Mouse (Mus musculus): ENCODE measurements at regions not wholly inside any gene's neighbourhood (a gene's known extent, or its start where the extent isn't known, plus 50 kb on each side); places are given as distances from the start of the nearest gene placed in this dataset.

DNA sequence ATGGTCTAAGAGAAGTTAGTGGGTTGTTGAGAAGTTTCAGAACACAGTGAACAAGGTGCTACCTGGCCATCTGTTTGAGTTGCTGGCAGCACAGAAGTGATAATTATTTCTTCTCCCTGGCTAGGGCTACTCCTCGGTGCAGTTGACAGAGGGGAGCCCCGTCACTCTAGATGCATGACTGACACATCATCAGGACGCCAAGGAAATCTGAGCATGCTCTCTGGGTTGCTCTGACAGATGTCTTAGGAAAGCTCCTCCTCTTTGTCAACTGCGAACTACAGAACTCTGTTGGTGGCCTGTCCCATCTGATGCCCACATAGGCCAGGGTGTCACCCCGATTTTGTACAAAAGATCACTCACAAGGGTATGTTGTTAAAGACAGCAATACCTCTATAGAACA is 278.7 kb downstream of the Cog6 start:
- 85% methylated on average over 5 of the region's 5 CpGs for WGBS
- Histone ChIP-seq H3K4me1 (ENCODE audit: control insufficient read depth, insufficient read depth, low read length) (no peaks in the 10 kb centered on the region; the same call in 1 of the 2 replicates), H3K27me3 (replicated peaks; ENCODE audit: control insufficient read depth, insufficient read depth, low read length) (no peaks in the 10 kb centered on the region), H3K36me3 (ENCODE audit: control insufficient read depth, insufficient read depth, low read length) (no peaks in the 10 kb centered on the region), H3K27ac (ENCODE audit: insufficient read depth, low read depth, low read length) (no peak overlapping the region), H3K4me3 (ENCODE audit: insufficient read depth, low read depth, low read length) (no peak overlapping the region)
- TF ChIP-seq POLR2A (IDR thresholded peaks at IDR 0.05; ENCODE audit: low read depth, low read length) (no peak), CTCF (conservative IDR thresholded peaks at IDR 0.05; ENCODE audit: insufficient read depth, insufficient read length, low read depth, low read length) (no peak)
- DNase-seq = no peak

DNA sequence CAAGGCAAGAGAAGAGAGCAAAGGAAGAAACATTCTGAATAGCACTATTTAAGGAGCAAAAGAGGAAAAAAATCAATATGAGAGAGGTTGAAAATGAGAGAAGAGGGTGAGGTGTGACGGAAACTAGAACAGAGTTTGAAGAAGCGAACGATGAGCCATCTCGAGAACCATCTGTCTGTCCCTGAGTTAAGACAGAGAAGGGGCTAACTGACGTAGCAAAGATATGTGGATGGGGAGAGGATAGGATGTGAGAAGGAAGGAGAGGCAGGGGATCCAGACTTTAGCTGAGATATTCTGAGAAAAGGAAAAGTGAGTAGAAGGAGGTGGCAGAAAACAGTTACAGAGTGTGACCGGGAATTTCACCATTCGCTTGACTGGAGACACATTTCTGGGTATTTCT is 281.1 kb downstream of the Cog6 start:
- no peaks in the 10 kb centered on the region for H3K27me3 ChIP-seq (replicated peaks; ENCODE audit: control insufficient read depth, insufficient read depth, low read length)
- no peak overlapping the region for H3K4me3 ChIP-seq (ENCODE audit: insufficient read depth, low read depth, low read length)
- DNase-seq = no peak
- WGBS = 96% methylated on average over 7 of the region's 7 CpGs
- TF ChIP-seq POLR2A (IDR thresholded peaks at IDR 0.05; ENCODE audit: low read depth, low read length) = no peak
- no peak for TF ChIP-seq CTCF (conservative IDR thresholded peaks at IDR 0.05; ENCODE audit: insufficient read depth, insufficient read length, low read depth, low read length)
- no peak overlapping the region for H3K27ac ChIP-seq (ENCODE audit: insufficient read depth, low read depth, low read length)
- H3K4me1 ChIP-seq (ENCODE audit: control insufficient read depth, insufficient read depth, low read length) = no peaks in the 10 kb centered on the region
- H3K36me3 ChIP-seq (ENCODE audit: control insufficient read depth, insufficient read depth, low read length) = no peaks in the 10 kb centered on the region

DNA sequence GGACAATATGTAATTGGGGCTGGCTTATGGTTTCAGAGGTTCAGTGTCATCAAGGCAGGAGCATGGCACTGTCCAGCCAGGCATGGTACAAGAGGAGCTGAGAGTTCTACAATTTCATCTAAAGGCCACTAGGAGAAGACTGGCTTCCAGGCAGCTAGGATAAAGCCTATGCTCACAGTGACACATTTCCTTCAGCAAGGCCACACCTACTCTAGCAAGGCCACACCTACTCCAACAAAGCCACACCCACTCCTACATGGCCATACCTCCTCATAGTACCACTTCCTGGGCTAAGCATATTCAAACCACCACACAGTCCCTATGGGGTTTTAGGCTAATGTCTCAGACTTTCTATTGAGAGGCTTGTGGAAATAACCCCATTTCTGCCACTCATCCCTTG is 285.1 kb downstream of the Cog6 start:
- no peaks in the 10 kb centered on the region for H3K27me3 ChIP-seq (replicated peaks; ENCODE audit: control insufficient read depth, insufficient read depth, low read length)
- H3K27ac ChIP-seq (ENCODE audit: insufficient read depth, low read depth, low read length) = no peak overlapping the region
- TF ChIP-seq CTCF (conservative IDR thresholded peaks at IDR 0.05; ENCODE audit: insufficient read depth, insufficient read length, low read depth, low read length) (no peak), POLR2A (IDR thresholded peaks at IDR 0.05; ENCODE audit: low read depth, low read length) (no peak)
- no peaks in the 10 kb centered on the region for H3K36me3 ChIP-seq (ENCODE audit: control insufficient read depth, insufficient read depth, low read length)
- DNase-seq = no peak
- no peak overlapping the region for H3K4me3 ChIP-seq (ENCODE audit: insufficient read depth, low read depth, low read length)
- peaks cover 4% of the 10 kb centered on the region; the same call in 1 of the 2 replicates for H3K4me1 ChIP-seq (ENCODE audit: control insufficient read depth, insufficient read depth, low read length)

DNA sequence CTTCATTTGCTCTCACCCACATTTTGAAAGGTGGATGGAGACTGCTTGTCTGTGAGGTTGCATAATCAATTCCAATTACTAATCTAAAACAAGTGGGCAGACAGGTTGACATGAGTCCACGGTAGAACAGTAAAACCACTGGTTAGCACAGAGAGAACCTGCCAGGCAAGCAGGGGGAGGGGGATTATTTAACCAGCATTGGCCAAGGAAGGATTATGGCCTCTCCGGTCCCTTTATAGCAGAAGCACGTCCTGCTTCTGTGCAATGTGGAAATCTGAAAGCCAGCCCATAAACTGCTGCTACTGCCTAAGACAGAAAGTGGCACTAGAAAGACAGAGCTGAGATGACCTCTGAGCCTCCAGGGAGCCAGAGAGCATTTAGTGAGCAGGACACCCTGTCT is 285.5 kb downstream of the Cog6 start:
- no peak overlapping the region for H3K27ac ChIP-seq (ENCODE audit: insufficient read depth, low read depth, low read length)
- TF ChIP-seq POLR2A (IDR thresholded peaks at IDR 0.05; ENCODE audit: low read depth, low read length) (no peak), CTCF (conservative IDR thresholded peaks at IDR 0.05; ENCODE audit: insufficient read depth, insufficient read length, low read depth, low read length) (no peak)
- H3K36me3 ChIP-seq (ENCODE audit: control insufficient read depth, insufficient read depth, low read length) = no peaks in the 10 kb centered on the region
- WGBS = 58% methylated on average over 3 of the region's 3 CpGs
- no peak for DNase-seq
- no peak overlapping the region for H3K4me3 ChIP-seq (ENCODE audit: insufficient read depth, low read depth, low read length)
- peaks cover 4% of the 10 kb centered on the region; the same call in 1 of the 2 replicates for H3K4me1 ChIP-seq (ENCODE audit: control insufficient read depth, insufficient read depth, low read length)
- no peaks in the 10 kb centered on the region for H3K27me3 ChIP-seq (replicated peaks; ENCODE audit: control insufficient read depth, insufficient read depth, low read length)

DNA sequence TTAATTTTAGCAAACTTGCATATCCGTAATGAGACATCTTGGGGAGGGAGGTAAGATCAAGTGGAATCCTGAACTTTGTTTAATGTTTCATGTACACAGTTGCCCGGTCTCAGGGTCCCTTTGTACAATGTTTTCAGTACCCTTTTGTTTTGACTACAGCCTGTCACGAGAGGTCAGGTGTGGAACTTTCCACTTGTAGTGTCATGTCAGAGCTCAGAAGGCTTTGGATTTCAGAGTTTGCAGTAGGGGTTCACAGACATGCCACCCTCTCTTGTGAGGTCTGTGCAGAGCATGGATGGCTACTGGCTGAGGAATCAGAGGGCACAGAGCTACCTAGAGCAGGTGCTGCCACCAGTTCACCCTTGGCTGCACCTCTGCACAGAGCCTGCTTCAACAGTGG is 287.3 kb downstream of the Cog6 start:
- DNase-seq = no peak
- no peak overlapping the region for H3K27ac ChIP-seq (ENCODE audit: insufficient read depth, low read depth, low read length)

DNA sequence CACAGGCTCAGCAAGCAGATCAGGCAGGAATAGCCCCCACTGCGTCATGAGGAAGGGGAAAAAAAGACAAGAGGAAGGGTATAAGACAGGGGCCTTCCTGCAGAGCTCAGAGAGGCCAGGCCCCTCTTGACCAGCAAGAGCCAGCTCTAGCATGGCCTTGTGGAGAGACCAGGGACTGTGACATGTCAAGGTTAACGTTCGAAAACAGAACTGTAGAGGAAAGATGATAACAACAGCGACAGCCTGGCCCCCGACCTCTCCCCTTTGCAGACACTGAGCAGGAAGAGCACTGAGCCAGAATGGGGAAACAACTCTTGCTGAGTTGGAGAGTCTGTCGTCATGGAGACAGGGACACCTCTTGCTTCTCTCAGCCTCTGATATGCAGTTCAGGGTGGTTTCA is 288.2 kb downstream of the Cog6 start:
- 63% methylated on average over 6 of the region's 6 CpGs for WGBS
- TF ChIP-seq CTCF (conservative IDR thresholded peaks at IDR 0.05; ENCODE audit: insufficient read depth, insufficient read length, low read depth, low read length) = no peak
- no peak for TF ChIP-seq POLR2A (IDR thresholded peaks at IDR 0.05; ENCODE audit: low read depth, low read length)
- H3K4me3 ChIP-seq (ENCODE audit: insufficient read depth, low read depth, low read length) = no peak overlapping the region
- H3K4me1 ChIP-seq (ENCODE audit: control insufficient read depth, insufficient read depth, low read length) = peaks cover 4% of the 10 kb centered on the region; the same call in 1 of the 2 replicates
- H3K36me3 ChIP-seq (ENCODE audit: control insufficient read depth, insufficient read depth, low read length) = no peaks in the 10 kb centered on the region
- no peaks in the 10 kb centered on the region for H3K27me3 ChIP-seq (replicated peaks; ENCODE audit: control insufficient read depth, insufficient read depth, low read length)
- no peak for DNase-seq
- no peak overlapping the region for H3K27ac ChIP-seq (ENCODE audit: insufficient read depth, low read depth, low read length)

More for the DNA sequence above, 287.3 kb downstream of the Cog6 start:
- no peak for TF ChIP-seq CTCF (conservative IDR thresholded peaks at IDR 0.05; ENCODE audit: insufficient read depth, insufficient read length, low read depth, low read length)
- no peak for TF ChIP-seq POLR2A (IDR thresholded peaks at IDR 0.05; ENCODE audit: low read depth, low read length)
- Histone ChIP-seq H3K36me3 (ENCODE audit: control insufficient read depth, insufficient read depth, low read length) (no peaks in the 10 kb centered on the region), H3K27me3 (replicated peaks; ENCODE audit: control insufficient read depth, insufficient read depth, low read length) (no peaks in the 10 kb centered on the region), H3K4me3 (ENCODE audit: insufficient read depth, low read depth, low read length) (no peak overlapping the region), H3K4me1 (ENCODE audit: control insufficient read depth, insufficient read depth, low read length) (peaks cover 4% of the 10 kb centered on the region; the same call in 1 of the 2 replicates)
- WGBS = 66% methylated on average over 3 of the region's 3 CpGs

DNA sequence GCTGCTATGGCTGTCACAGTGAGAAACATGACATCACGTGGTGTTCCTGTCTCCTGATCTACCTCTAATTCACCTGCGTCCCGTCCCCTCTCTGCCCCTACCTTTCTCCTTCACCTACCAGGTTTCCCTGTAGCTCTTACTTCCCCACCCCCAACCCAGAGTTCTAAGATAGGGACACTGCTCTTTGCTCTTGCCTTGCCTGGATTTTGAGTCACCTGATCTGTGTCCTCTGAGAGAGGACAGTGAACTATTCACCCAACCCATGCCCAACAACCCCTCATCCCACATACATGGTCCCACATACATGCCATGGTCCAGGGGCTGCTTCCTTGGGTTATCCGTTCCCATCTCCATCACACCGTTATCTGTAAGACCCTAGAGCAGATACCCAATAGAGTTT is 288.6 kb downstream of the Cog6 start:
- TF ChIP-seq CTCF (conservative IDR thresholded peaks at IDR 0.05; ENCODE audit: insufficient read depth, insufficient read length, low read depth, low read length) (no peak), POLR2A (IDR thresholded peaks at IDR 0.05; ENCODE audit: low read depth, low read length) (no peak)
- no peaks in the 10 kb centered on the region for H3K36me3 ChIP-seq (ENCODE audit: control insufficient read depth, insufficient read depth, low read length)
- WGBS = 98% methylated on average over 5 of the region's 5 CpGs
- H3K27me3 ChIP-seq (replicated peaks; ENCODE audit: control insufficient read depth, insufficient read depth, low read length) = no peaks in the 10 kb centered on the region
- no peak for DNase-seq
- H3K4me1 ChIP-seq (ENCODE audit: control insufficient read depth, insufficient read depth, low read length) = peaks cover 4% of the 10 kb centered on the region; the same call in 1 of the 2 replicates
- H3K27ac ChIP-seq (ENCODE audit: insufficient read depth, low read depth, low read length) = no peak overlapping the region
- no peak overlapping the region for H3K4me3 ChIP-seq (ENCODE audit: insufficient read depth, low read depth, low read length)

Measured in kidney, adult 2 months (tissue).